Mouse (Mus musculus): Measurements from ENCODE around the gene Gm37240.

Gene Gm37240

GRCm38 (mm10) chr3:85669844-85670243 is 217.5 kb downstream of the Gm37240 start:
- DNase-seq: no peak

GRCm38 (mm10) chr3:85667683-85668082 is 219.6 kb downstream of the Gm37240 start:
- no peak for DNase-seq

- DNase-seq: no peak
These were observed 220.6 kb downstream of the Gm37240 start for GRCm38 (mm10) chr3:85666736-85667135.

GRCm38 (mm10) chr3:85666166-85666565 is 221.2 kb downstream of the Gm37240 start:
- no peak for DNase-seq

- DNase-seq: peak; percentile 79
These were observed 222.6 kb downstream of the Gm37240 start for GRCm38 (mm10) chr3:85664591-85665171.

- no peak for DNase-seq
These were observed 223.5 kb downstream of the Gm37240 start for GRCm38 (mm10) chr3:85663826-85664225.

- no peak for DNase-seq
These were observed 225.1 kb downstream of the Gm37240 start for GRCm38 (mm10) chr3:85661926-85662813.

- DNase-seq: peak; percentile 72
These were observed 227.6 kb downstream of the Gm37240 start for GRCm38 (mm10) chr3:85659681-85660080.

GRCm38 (mm10) chr3:85655538-85655937 is 231.8 kb downstream of the Gm37240 start:
- peak; percentile 48 for DNase-seq

- DNase-seq: no peak
These were observed 234.3 kb downstream of the Gm37240 start for GRCm38 (mm10) chr3:85652727-85653665.

GRCm38 (mm10) chr3:85649176-85649575 is 238.1 kb downstream of the Gm37240 start:
- DNase-seq: peak; percentile 87

- DNase-seq: no peak
These were observed 241.8 kb downstream of the Gm37240 start for GRCm38 (mm10) chr3:85645517-85646004.

GRCm38 (mm10) chr3:85644814-85645213 is 242.5 kb downstream of the Gm37240 start:
- no peak for DNase-seq

GRCm38 (mm10) chr3:85641751-85642150 is 245.6 kb downstream of the Gm37240 start:
- DNase-seq: no peak

- no peak for DNase-seq
These were observed 250.4 kb downstream of the Gm37240 start for GRCm38 (mm10) chr3:85636716-85637447.

- DNase-seq: no peak
These were observed 251.7 kb downstream of the Gm37240 start for GRCm38 (mm10) chr3:85635591-85635990.

GRCm38 (mm10) chr3:85635126-85635419 is 252.2 kb downstream of the Gm37240 start:
- no peak for DNase-seq

GRCm38 (mm10) chr3:85634389-85635125 is 252.8 kb downstream of the Gm37240 start:
- no peak for DNase-seq

GRCm38 (mm10) chr3:85633733-85634132 is 253.6 kb downstream of the Gm37240 start:
- DNase-seq: no peak

- no peak for DNase-seq
These were observed 257.3 kb downstream of the Gm37240 start for GRCm38 (mm10) chr3:85629895-85630510.

GRCm38 (mm10) chr3:85619751-85620150 is 267.6 kb downstream of the Gm37240 start:
- DNase-seq: no peak
